8 mouse cellular contexts compared by ENCODE assay signal in the genomic region with DNA sequence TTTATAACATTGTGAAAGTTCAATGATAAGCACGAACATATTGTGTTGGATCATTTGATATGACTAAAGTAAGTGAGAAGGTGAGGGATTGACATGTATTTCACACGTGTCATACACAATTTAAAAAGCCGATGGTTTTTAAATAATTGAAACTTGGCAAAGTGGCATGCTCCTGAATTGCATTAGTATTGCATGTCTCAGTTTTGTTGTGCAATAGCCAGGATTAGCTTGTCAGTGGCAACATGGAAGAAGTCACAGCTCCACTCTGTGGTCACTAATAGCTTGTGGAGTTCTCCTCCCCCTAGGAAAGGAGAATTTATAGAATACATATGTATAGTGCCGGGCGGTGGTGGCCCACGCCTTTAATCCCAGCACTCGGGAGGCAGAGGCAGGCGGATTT. TPM values are rescaled to one million over a fixed set of nuclear protein-coding genes. Genes with fewer than 3 reads are reported as not detected.
DNase-seq lines count a peak whose midpoint lies in the region; ATAC-seq and TF ChIP-seq lines count a peak whose summit lies in the region.

No protein-coding gene starts in this region.

- peak; percentile 36 for TF ChIP-seq CTCF in Patski (IDR thresholded peaks at IDR 0.05)

- H3K9me3 ChIP-seq in kidney, embryonic 14.5 days (ENCODE audit: control insufficient read depth, low read length), result no peaks in the 10 kb centered on the region
- no peaks in the 10 kb centered on the region for H3K9me3 ChIP-seq in hindbrain, embryonic 16.5 days (ENCODE audit: control insufficient read depth, low read length)
- H3K9me3 ChIP-seq in midbrain, embryonic 14.5 days (ENCODE audit: control insufficient read depth, low read length), result no peaks in the 10 kb centered on the region

- H3K27me3 ChIP-seq in kidney, embryonic 14.5 days (ENCODE audit: control insufficient read depth, insufficient read depth, low read length), result no peaks in the 10 kb centered on the region
- H3K27me3 ChIP-seq in Patski, result no peaks in the 10 kb centered on the region
- H3K27me3 ChIP-seq in hindbrain, embryonic 16.5 days (replicated peaks; ENCODE audit: control insufficient read depth, insufficient read depth, low read length), result no peaks in the 10 kb centered on the region
- H3K27me3 ChIP-seq in midbrain, embryonic 14.5 days (ENCODE audit: control insufficient read depth, insufficient read depth, low read length), result no peaks in the 10 kb centered on the region

- no peak for DNase-seq in kidney, postnatal 10 days
- DNase-seq in Patski (ENCODE audit: low read depth, low spot score), result no peak
- no peak for DNase-seq in midbrain, embryonic 14.5 days
- no peak for DNase-seq in thymus, postnatal 10 days (ENCODE audit: low spot score in 2 of 2)
- DNase-seq in kidney, postnatal 25 days, result no peak
- no peak for DNase-seq in cerebellum, adult 9-10 months

- H3K4me1 ChIP-seq in kidney, embryonic 14.5 days (ENCODE audit: control insufficient read depth, insufficient read depth, low read length), result no peaks in the 10 kb centered on the region
- H3K4me1 ChIP-seq in hindbrain, embryonic 16.5 days (ENCODE audit: control insufficient read depth, insufficient read depth, low read depth, low read length), result peaks cover 3% of the 10 kb centered on the region
- 0 out of 2 replicates have a peak, but pooled peaks cover 6% of the 10 kb centered on the region for H3K4me1 ChIP-seq in midbrain, embryonic 14.5 days (ENCODE audit: control insufficient read depth, insufficient read depth, low read length)

- H3K9ac ChIP-seq in kidney, embryonic 14.5 days (ENCODE audit: low read depth, low read length), result peak overlapping the region; percentile 95; the same call in 1 of the 2 replicates
- no peak overlapping the region for H3K9ac ChIP-seq in hindbrain, embryonic 16.5 days (ENCODE audit: low read depth, low read length)
- H3K9ac ChIP-seq in midbrain, embryonic 14.5 days (replicated peaks; ENCODE audit: low read length), result no peak overlapping the region

- H3K27ac ChIP-seq in kidney, embryonic 14.5 days (ENCODE audit: low read depth, low read length), result no peak overlapping the region
- H3K27ac ChIP-seq in hindbrain, embryonic 16.5 days (ENCODE audit: low read depth, low read length), result no peak overlapping the region
- H3K27ac ChIP-seq in midbrain, embryonic 14.5 days (replicated peaks; ENCODE audit: low read depth, low read length), result no peak overlapping the region

- CTCF ChIA-PET in Patski (lab: Charles Lee), result interaction anchor here (0.7 to 1.6 kb wide), 6 partner anchors 23 to 147 kb away, joined by 3 to 5 read pairs (median 3); a partner anchor contains a TSS

- 85% methylated on average over 8 of the region's 8 CpGs for WGBS in kidney, embryonic 14.5 days
- 81% methylated on average over 8 of the region's 8 CpGs for WGBS in hindbrain, embryonic 16.5 days
- 84% methylated on average over 8 of the region's 8 CpGs for WGBS in midbrain, embryonic 14.5 days

- POLR2A ChIA-PET in Patski (lab: Charles Lee), result interaction anchor here (1.0 kb wide), 1 partner anchor 25 kb away, joined by 4 read pairs; no protein-coding TSS in a partner anchor

- no peak for ATAC-seq in kidney, embryonic 14.5 days (ENCODE audit: low FRiP score, low TSS enrichment)
- no peak for ATAC-seq in Patski
- no peak; the same call in 1 of the 2 replicates for ATAC-seq in hindbrain, embryonic 16.5 days
- ATAC-seq in midbrain, embryonic 14.5 days (ENCODE audit: low FRiP score, low TSS enrichment), result no peak

- H3K4me3 ChIP-seq in kidney, embryonic 14.5 days (ENCODE audit: low read length), result peak overlapping the region; percentile 88
- peak overlapping the region; percentile 67 for H3K4me3 ChIP-seq in hindbrain, embryonic 16.5 days (ENCODE audit: low read length)
- peak overlapping the region; percentile 80 for H3K4me3 ChIP-seq in midbrain, embryonic 14.5 days (replicated peaks; ENCODE audit: low read depth, low read length)

- peak overlapping the region; percentile 67 for H3K4me2 ChIP-seq in kidney, embryonic 14.5 days (replicated peaks; ENCODE audit: low read depth, low read length)
- peak overlapping the region; percentile 89 for H3K4me2 ChIP-seq in hindbrain, embryonic 16.5 days (ENCODE audit: low read length)
- H3K4me2 ChIP-seq in midbrain, embryonic 14.5 days (ENCODE audit: low read length), result peak overlapping the region; percentile 83

- 0 out of 2 replicates have a peak, but pooled peaks cover 3% of the 10 kb centered on the region for H3K36me3 ChIP-seq in kidney, embryonic 14.5 days (ENCODE audit: control insufficient read depth, insufficient read depth, low read length)
- no peaks in the 10 kb centered on the region for H3K36me3 ChIP-seq in hindbrain, embryonic 16.5 days (ENCODE audit: control insufficient read depth, insufficient read depth, low read length)
- H3K36me3 ChIP-seq in midbrain, embryonic 14.5 days (ENCODE audit: control insufficient read depth, insufficient read depth, low read length), result no peaks in the 10 kb centered on the region

- in situ Hi-C loops in Patski (cut with MboI; ENCODE audit: low pct_unique_long_range_greater_than_20kb), result loop anchor here (5.0 to 10.0 kb wide), 2 partner anchors 91 to 843 kb away; a partner anchor contains a TSS

RNA-seq across cellular contexts. Expression of a gene that starts 0.6 kb away (rescaled TPM):
- polyA plus RNA-seq in kidney, embryonic 14.5 days (2014; fragmentation: Nextera tagmentation; extraction: Ambion mirVana), result 31.5 and 33.8 TPM in 2 replicates
- 18.5 TPM for polyA plus RNA-seq in Patski (2021)
- polyA plus RNA-seq in hindbrain, embryonic 16.5 days (2015; fragmentation: Nextera tagmentation; extraction: Ambion mirVana), result 13.1 and 14.3 TPM in 2 replicates
- polyA plus RNA-seq in midbrain, embryonic 14.5 days (2014; fragmentation: Nextera tagmentation; extraction: Ambion mirVana), result 11.1 and 16.0 TPM in 2 replicates

RNA-seq across cellular contexts. Expression of a gene that starts 22.9 kb away (rescaled TPM):
- 168 and 209 TPM in 2 replicates for polyA plus RNA-seq in kidney, embryonic 14.5 days (2014; fragmentation: Nextera tagmentation; extraction: Ambion mirVana)
- 99.9 TPM for polyA plus RNA-seq in Patski (2021)
- 130 and 139 TPM in 2 replicates for polyA plus RNA-seq in hindbrain, embryonic 16.5 days (2015; fragmentation: Nextera tagmentation; extraction: Ambion mirVana)
- polyA plus RNA-seq in midbrain, embryonic 14.5 days (2014; fragmentation: Nextera tagmentation; extraction: Ambion mirVana), result 160 and 171 TPM in 2 replicates

RNA-seq across cellular contexts. Expression of a gene that starts 23.0 kb away (rescaled TPM):
- polyA plus RNA-seq in kidney, embryonic 14.5 days (2014; fragmentation: Nextera tagmentation; extraction: Ambion mirVana), result 19.5 and 22.4 TPM in 2 replicates
- polyA plus RNA-seq in Patski (2021), result 22.8 TPM
- 16.0 and 17.2 TPM in 2 replicates for polyA plus RNA-seq in hindbrain, embryonic 16.5 days (2015; fragmentation: Nextera tagmentation; extraction: Ambion mirVana)
- polyA plus RNA-seq in midbrain, embryonic 14.5 days (2014; fragmentation: Nextera tagmentation; extraction: Ambion mirVana), result 23.9 and 25.4 TPM in 2 replicates

RNA-seq across cellular contexts. Expression of a gene that starts 24.1 kb away (rescaled TPM):
- 0.42 and 0.49 TPM in 2 replicates for polyA plus RNA-seq in kidney, embryonic 14.5 days (2014; fragmentation: Nextera tagmentation; extraction: Ambion mirVana)
- 11.9 TPM for polyA plus RNA-seq in Patski (2021)
- polyA plus RNA-seq in hindbrain, embryonic 16.5 days (2015; fragmentation: Nextera tagmentation; extraction: Ambion mirVana), result 1.4 and 1.6 TPM in 2 replicates
- polyA plus RNA-seq in midbrain, embryonic 14.5 days (2014; fragmentation: Nextera tagmentation; extraction: Ambion mirVana), result 0.09 TPM in 1 of 2 replicates, not detected in the other
